Mouse (Mus musculus) adrenal gland, postnatal 25 days (tissue): ENCODE results near the gene Pole4. TPM values are rescaled to one million over a fixed set of nuclear protein-coding genes. Genes with fewer than 3 reads are reported as not detected.
A peak's percentile ranks its signal among the peaks of the same experiment; 100 is the strongest.

ENCODE experiments used
- DNase-seq: peaks from one replicate; pipeline ENCODE4 v3.0.0; 2021; ENCODE audit warnings: mixed read lengths
- total RNA-seq: library from RNA; stranded (reverse); gene quantifications from 2 replicates; pipeline ENCODE4 v1.2.3, GENCODE M21; 2021

The Pole4 gene
- total RNA-seq, 1 experiment from 2014 or later, result 42.3 TPM

DNA sequence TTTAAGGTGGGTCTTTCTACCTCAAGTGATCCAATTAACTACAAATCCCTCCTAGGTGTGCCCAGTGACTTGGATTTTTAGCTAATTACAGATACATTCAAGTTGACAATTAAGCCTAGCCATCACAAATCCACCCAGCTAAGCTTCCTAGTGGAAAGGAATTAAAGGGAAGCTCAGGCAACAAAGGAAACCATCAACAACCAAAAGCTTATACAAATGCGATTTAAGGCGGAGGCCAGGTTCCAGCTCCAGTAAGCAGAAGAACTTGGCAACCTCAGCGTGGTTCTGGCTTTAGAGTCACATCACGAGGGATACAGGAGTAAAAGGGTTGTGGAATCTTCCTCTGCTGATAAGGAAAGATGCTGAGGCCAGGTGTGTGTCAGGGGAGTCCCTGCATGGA lies 92.0 kb downstream of the Pole4 start:
- no peak for DNase-seq

DNA sequence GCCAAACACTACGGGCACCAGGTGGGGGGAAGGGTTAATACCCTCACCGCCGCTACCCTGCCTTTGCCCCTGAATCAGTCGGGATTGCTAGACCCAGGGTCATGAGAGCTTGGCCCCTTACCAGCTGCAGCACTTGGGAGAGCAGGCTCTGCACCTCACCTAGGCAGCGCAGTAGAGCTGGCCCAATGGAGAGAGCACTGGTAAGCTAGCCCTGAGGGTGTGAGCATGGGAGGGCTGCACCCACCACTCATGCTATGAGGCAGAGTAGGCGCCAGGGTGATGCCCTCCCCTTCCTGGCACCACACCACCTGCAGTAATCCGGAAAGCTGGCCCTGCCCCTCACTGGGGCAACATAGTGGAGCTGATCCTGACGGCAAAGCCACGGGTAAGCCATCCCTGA lies 94.1 kb downstream of the Pole4 start:
- no peak for DNase-seq

DNA sequence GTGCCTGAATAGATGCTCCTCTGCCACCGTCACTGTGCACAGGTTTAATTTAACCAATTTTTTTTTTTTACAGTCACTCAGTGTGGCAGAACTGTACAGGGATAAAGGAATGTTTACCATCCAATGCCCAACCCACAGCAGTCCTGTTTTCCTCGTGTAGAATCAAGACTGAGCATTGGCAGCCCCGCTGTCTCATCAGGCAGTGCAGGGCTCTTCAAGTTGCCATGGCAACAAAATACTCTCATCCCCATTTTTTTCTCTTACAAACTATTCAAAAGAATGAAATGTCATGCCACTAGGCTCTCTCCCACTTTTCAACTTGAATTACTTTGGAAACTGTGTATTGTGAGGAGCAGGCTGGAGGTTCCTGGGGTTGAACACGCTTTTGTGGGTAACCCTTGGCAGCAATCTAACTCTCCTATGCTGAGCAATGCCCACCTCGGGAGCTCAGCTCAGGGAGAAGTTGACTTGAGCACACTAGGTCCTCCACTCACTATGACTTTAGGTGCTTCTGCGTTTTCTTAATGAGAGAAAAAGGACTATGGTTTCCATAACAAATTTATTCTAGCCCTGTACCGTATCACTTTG lies 95.7 kb downstream of the Pole4 start:
- DNase-seq, result no peak

DNA sequence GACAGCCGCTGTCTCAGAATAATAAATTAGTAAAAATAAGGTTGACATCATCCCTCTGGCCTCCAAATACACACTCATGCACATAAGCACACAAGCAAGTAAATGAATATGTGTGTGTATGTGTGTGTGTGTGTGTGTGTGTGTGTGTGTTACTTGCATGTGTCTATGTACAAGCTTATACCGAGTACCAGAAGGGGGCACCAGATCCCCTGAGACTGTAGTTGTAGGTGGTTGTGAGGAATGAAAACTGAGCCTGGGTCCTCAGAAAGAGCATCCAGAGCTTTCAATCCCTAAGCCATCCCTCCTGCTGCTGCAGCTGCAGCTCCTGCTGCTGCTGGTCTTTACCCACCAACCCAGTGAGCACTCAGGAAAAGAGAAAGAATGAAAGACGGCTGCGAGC lies 96.4 kb downstream of the Pole4 start:
- no peak for DNase-seq

DNA sequence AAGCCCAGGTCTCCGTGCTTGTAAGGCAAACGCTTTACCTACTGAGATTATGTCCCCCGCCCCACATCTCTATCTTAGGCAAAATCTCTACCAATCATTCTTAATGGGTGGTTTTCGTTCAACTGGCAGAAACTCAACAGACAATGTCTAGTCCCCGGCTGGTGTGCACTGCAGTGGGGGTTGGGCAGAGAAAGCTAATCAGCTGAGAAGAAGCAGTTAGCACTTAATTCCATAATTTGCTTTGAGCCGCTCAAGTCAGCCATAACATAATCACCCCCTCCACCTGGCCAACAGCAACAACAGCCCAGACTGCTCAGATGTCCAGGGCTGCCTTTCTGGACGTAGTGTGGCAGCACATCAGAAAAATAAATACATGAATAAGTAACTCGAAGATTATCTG lies 100.4 kb downstream of the Pole4 start:
- DNase-seq, result no peak

DNA sequence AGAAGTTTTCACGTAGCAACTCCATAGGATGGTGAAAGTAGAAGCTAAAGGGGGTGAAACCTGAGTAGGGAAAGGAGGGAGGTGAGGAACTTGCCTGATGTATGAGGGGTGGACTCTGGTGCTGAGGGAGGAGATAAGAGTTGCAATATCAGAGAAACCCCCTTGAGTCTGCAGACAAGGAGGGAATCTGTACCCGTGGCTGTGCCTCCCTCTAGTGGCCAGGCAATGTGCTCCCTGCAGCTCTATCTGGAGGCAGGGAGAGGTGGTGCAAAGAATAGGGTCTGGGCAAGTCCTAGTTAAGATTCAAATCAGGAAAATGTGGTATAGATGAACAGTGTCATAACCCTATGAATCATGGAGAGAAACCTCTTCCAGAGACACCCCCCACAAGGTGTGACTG lies 101.5 kb downstream of the Pole4 start:
- DNase-seq, result peak; percentile 37

DNA sequence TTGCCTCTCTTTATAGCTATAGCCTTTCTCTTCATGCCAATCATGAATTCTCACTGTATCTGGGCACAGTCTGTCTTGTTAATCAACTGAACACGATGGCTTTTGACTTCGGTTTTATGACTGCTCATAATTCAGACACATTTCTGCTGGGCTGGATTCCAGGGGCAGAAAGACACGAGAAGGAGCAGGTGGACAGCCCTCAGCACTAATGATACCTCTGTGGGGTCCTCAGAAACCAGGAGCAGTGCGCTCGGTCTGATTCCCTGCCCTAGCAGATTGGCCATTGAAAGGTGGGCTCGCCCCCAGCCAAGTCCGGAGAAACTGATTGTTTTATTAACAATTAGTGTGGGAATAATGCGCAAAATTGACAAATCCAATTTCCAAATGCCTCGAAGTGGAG lies 101.9 kb downstream of the Pole4 start:
- DNase-seq, result no peak

DNA sequence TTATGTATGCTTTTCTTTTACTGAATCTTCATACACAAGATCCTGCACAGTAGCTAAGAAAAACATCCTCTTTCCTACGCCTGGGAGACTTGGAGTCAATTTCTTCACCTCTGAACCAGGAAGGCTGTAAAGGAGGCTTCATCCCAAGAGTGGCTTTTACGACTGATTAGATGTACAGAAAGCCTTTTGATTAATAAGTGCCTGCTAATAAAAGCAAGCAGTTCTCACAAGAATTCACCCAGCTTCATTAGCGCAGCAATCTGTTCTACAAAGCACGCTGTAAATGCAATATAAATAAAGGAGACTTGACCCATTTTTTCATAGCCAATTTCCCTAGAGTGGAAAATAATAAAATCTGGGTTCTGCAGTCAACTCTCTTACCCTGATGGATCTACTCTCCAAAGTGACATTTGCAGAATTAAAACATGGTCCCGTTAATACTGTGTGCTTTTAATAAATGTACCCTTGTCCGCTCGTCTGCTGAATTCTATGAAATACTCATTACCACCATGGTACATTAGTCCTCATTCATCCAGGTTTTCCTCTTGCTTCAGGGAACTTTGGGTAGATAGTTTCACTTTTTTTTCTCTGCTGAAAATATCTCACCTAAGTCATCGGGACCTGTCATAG lies 109.6 kb downstream of the Pole4 start:
- DNase-seq, result no peak

DNA sequence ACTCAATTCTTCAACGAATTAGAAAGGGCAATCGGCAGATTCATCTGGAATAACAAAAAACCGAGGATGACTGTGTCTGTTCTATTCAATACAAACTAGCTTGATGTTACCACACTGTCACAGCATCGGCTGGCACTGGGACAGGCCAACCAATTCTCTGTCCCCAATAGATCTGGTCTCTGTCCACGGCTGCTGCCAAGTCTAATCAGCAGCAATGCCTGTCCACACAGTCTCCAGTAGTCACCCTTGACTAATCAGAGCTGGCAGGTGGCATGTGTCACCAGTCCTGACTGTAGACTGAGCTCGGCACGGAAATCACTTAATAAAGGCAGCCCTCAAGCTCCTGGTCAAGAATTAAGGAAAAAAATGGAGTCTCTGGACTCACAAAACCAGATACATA lies 115.8 kb downstream of the Pole4 start:
- no peak for DNase-seq

DNA sequence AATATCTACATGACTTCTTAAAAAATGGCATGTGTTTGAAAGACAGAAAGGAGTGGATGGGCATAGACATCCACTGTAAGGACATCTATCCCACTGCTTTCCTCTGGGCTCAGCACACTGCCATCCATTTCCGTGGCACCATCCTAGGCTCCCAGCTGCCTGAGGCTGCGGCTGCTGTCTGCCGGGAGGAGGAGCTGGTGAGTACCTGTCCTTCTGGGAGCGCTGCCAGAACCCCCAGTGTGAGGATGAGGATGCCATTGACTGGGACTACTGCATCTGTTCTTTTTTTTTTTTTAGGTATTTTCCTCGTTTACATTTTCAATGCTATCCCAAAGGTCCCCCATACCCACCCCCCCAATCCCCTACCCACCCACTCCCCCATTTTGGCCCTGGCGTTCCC lies 119.8 kb downstream of the Pole4 start:
- DNase-seq, result no peak

DNA sequence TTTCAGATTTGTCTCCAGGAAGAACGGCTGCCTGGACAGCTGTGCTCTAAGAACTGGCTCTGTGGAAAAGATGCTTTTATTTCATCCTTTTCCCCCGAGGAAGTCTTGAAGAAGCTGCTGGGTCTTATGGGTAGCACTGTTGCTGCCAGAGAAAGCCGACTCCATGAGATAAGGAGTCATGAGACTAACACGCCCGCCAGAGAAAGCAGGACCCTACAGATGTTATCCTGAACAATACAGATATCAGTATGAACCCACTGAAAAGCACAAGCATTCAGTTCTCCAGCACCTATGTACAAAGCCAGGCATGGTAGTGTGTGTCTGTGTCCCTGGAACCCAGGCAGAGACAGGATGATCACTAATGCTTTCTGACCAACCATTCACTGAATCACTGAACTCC lies 129.7 kb downstream of the Pole4 start:
- no peak for DNase-seq

Other genes starting within 250 kb of the Pole4 start
- gene Hk2, start 69.1 kb upstream of the Pole4 start, total RNA-seq, result 87.9 and 110 TPM in 2 replicates
- 1.00 and 1.4 TPM in 2 replicates for gene Sema4f, start 234.4 kb upstream of the Pole4 start, total RNA-seq
- gene M1ap, start 241.5 kb upstream of the Pole4 start, total RNA-seq, result not detected in 2 replicates